Mouse (Mus musculus): ENCODE data around the gene Spock1. TPM values are rescaled to one million over a fixed set of nuclear protein-coding genes. Genes with fewer than 3 reads are reported as not detected.

Gene Spock1
- polyA plus RNA-seq, 1 experiment from 2014 or later = 3.3 TPM

- H3K36me3 ChIP-seq = no peaks in the 10 kb centered on the region
- 73% methylated on average over 12 of the region's 12 CpGs for WGBS
- no peak for ATAC-seq (ENCODE audit: insufficient number of reproducible peaks, low FRiP score, low TSS enrichment, low read depth)
These were observed 265.1 kb downstream of the Spock1 start for GRCm38 (mm10) chr13:57643036-57643435.

GRCm38 (mm10) chr13:57641649-57642048 is 266.5 kb downstream of the Spock1 start:
- Histone ChIP-seq H3K4me3 (no peak overlapping the region), H3K27ac (no peak overlapping the region), H3K27me3 (no peaks in the 10 kb centered on the region), H3K36me3 (no peaks in the 10 kb centered on the region), H3K4me2 (no peak overlapping the region), H3K9me3 (no peaks in the 10 kb centered on the region), H3K9ac (no peak overlapping the region), H3K4me1 (no peaks in the 10 kb centered on the region)
- WGBS = 90% methylated on average over 4 of the region's 4 CpGs
- no peak for ATAC-seq (ENCODE audit: insufficient number of reproducible peaks, low FRiP score, low TSS enrichment, low read depth)

More at GRCm38 (mm10) chr13:57643036-57643435, 265.1 kb downstream of the Spock1 start:
- no peak overlapping the region for H3K27ac ChIP-seq
- no peaks in the 10 kb centered on the region for H3K27me3 ChIP-seq
- H3K9me3 ChIP-seq = no peaks in the 10 kb centered on the region
- H3K4me1 ChIP-seq = no peaks in the 10 kb centered on the region
- H3K9ac ChIP-seq = no peak overlapping the region
- H3K4me3 ChIP-seq = no peak overlapping the region
- H3K4me2 ChIP-seq = no peak overlapping the region

GRCm38 (mm10) chr13:57640968-57641367 is 267.2 kb downstream of the Spock1 start:
- no peak overlapping the region for H3K4me3 ChIP-seq

GRCm38 (mm10) chr13:57638820-57639219 is 269.3 kb downstream of the Spock1 start:
- WGBS = 70% methylated on average over 5 of the region's 5 CpGs
- ATAC-seq (ENCODE audit: insufficient number of reproducible peaks, low FRiP score, low TSS enrichment, low read depth) = no peak
- no peak overlapping the region for H3K9ac ChIP-seq

More at GRCm38 (mm10) chr13:57640968-57641367, 267.2 kb downstream of the Spock1 start:
- no peaks in the 10 kb centered on the region for H3K4me1 ChIP-seq
- no peak overlapping the region for H3K4me2 ChIP-seq
- WGBS = 82% methylated on average over 2 of the region's 2 CpGs
- H3K9ac ChIP-seq = no peak overlapping the region
- H3K27ac ChIP-seq = no peak overlapping the region
- no peaks in the 10 kb centered on the region for H3K27me3 ChIP-seq
- no peak for ATAC-seq (ENCODE audit: insufficient number of reproducible peaks, low FRiP score, low TSS enrichment, low read depth)
- no peaks in the 10 kb centered on the region for H3K36me3 ChIP-seq
- H3K9me3 ChIP-seq = no peaks in the 10 kb centered on the region

GRCm38 (mm10) chr13:57637606-57638132 is 270.5 kb downstream of the Spock1 start:
- Histone ChIP-seq H3K27me3 (no peaks in the 10 kb centered on the region), H3K4me2 (no peak overlapping the region), H3K9me3 (no peaks in the 10 kb centered on the region), H3K4me3 (no peak overlapping the region), H3K9ac (no peak overlapping the region), H3K36me3 (no peaks in the 10 kb centered on the region), H3K4me1 (no peaks in the 10 kb centered on the region), H3K27ac (no peak overlapping the region)
- ATAC-seq (ENCODE audit: insufficient number of reproducible peaks, low FRiP score, low TSS enrichment, low read depth) = no peak
- 91% methylated on average over 15 of the region's 15 CpGs for WGBS

More at GRCm38 (mm10) chr13:57638820-57639219, 269.3 kb downstream of the Spock1 start:
- Histone ChIP-seq H3K4me2 (no peak overlapping the region), H3K9me3 (no peaks in the 10 kb centered on the region), H3K4me3 (no peak overlapping the region), H3K27ac (no peak overlapping the region), H3K27me3 (no peaks in the 10 kb centered on the region), H3K4me1 (no peaks in the 10 kb centered on the region), H3K36me3 (no peaks in the 10 kb centered on the region)

GRCm38 (mm10) chr13:57637080-57637572 is 271.0 kb downstream of the Spock1 start:
- H3K9ac ChIP-seq = no peak overlapping the region
- no peaks in the 10 kb centered on the region for H3K4me1 ChIP-seq
- H3K4me2 ChIP-seq = no peak overlapping the region
- H3K36me3 ChIP-seq = no peaks in the 10 kb centered on the region
- H3K27ac ChIP-seq = no peak overlapping the region
- no peak for ATAC-seq (ENCODE audit: insufficient number of reproducible peaks, low FRiP score, low TSS enrichment, low read depth)
- 87% methylated on average over 10 of the region's 10 CpGs for WGBS
- no peaks in the 10 kb centered on the region for H3K9me3 ChIP-seq
- H3K4me3 ChIP-seq = no peak overlapping the region
- no peaks in the 10 kb centered on the region for H3K27me3 ChIP-seq

- H3K27ac ChIP-seq = no peak overlapping the region
- WGBS = 71% methylated on average over 10 of the region's 10 CpGs
- no peak overlapping the region for H3K4me2 ChIP-seq
- no peaks in the 10 kb centered on the region for H3K4me1 ChIP-seq
- H3K9me3 ChIP-seq = no peaks in the 10 kb centered on the region
- H3K27me3 ChIP-seq = no peaks in the 10 kb centered on the region
- H3K9ac ChIP-seq = no peak overlapping the region
- ATAC-seq (ENCODE audit: insufficient number of reproducible peaks, low FRiP score, low TSS enrichment, low read depth) = no peak
- no peaks in the 10 kb centered on the region for H3K36me3 ChIP-seq
- no peak overlapping the region for H3K4me3 ChIP-seq
These were observed 271.7 kb downstream of the Spock1 start for GRCm38 (mm10) chr13:57636196-57637015.

- WGBS = 82% methylated on average over 4 of the region's 4 CpGs
These were observed 277.6 kb downstream of the Spock1 start for GRCm38 (mm10) chr13:57630532-57630931.

GRCm38 (mm10) chr13:57628218-57628617 is 279.9 kb downstream of the Spock1 start:
- H3K27ac ChIP-seq = no peak overlapping the region
- ATAC-seq (ENCODE audit: insufficient number of reproducible peaks, low FRiP score, low TSS enrichment, low read depth) = no peak
- 77% methylated on average over 8 of the region's 8 CpGs for WGBS

More at GRCm38 (mm10) chr13:57630532-57630931, 277.6 kb downstream of the Spock1 start:
- Histone ChIP-seq H3K4me1 (no peaks in the 10 kb centered on the region), H3K9me3 (no peaks in the 10 kb centered on the region), H3K4me2 (no peak overlapping the region), H3K4me3 (no peak overlapping the region), H3K27me3 (no peaks in the 10 kb centered on the region), H3K9ac (no peak overlapping the region), H3K36me3 (no peaks in the 10 kb centered on the region), H3K27ac (no peak overlapping the region)
- ATAC-seq (ENCODE audit: insufficient number of reproducible peaks, low FRiP score, low TSS enrichment, low read depth) = no peak

GRCm38 (mm10) chr13:57626434-57626833 is 281.7 kb downstream of the Spock1 start:
- no peak for ATAC-seq (ENCODE audit: insufficient number of reproducible peaks, low FRiP score, low TSS enrichment, low read depth)
- no peaks in the 10 kb centered on the region for H3K9me3 ChIP-seq
- H3K4me3 ChIP-seq = no peak overlapping the region
- no peak overlapping the region for H3K9ac ChIP-seq
- H3K4me2 ChIP-seq = no peak overlapping the region
- H3K36me3 ChIP-seq = no peaks in the 10 kb centered on the region
- WGBS = 55% methylated on average over 9 of the region's 9 CpGs
- H3K27ac ChIP-seq = no peak overlapping the region
- H3K27me3 ChIP-seq = no peaks in the 10 kb centered on the region
- no peaks in the 10 kb centered on the region for H3K4me1 ChIP-seq

More at GRCm38 (mm10) chr13:57628218-57628617, 279.9 kb downstream of the Spock1 start:
- no peak overlapping the region for H3K4me2 ChIP-seq
- no peaks in the 10 kb centered on the region for H3K4me1 ChIP-seq
- no peaks in the 10 kb centered on the region for H3K9me3 ChIP-seq
- H3K4me3 ChIP-seq = no peak overlapping the region
- H3K36me3 ChIP-seq = no peaks in the 10 kb centered on the region
- no peaks in the 10 kb centered on the region for H3K27me3 ChIP-seq
- H3K9ac ChIP-seq = no peak overlapping the region

GRCm38 (mm10) chr13:57623909-57624481 is 284.1 kb downstream of the Spock1 start:
- no peak for ATAC-seq (ENCODE audit: insufficient number of reproducible peaks, low FRiP score, low TSS enrichment, low read depth)
- WGBS = 72% methylated on average over 7 of the region's 7 CpGs
- 0 out of 2 replicates have a peak, but pooled peaks cover 3% of the 10 kb centered on the region for H3K27me3 ChIP-seq
- no peak overlapping the region for H3K4me3 ChIP-seq
- H3K4me1 ChIP-seq = no peaks in the 10 kb centered on the region
- H3K9me3 ChIP-seq = no peaks in the 10 kb centered on the region
- no peaks in the 10 kb centered on the region for H3K36me3 ChIP-seq
- no peak overlapping the region for H3K4me2 ChIP-seq
- no peak overlapping the region for H3K27ac ChIP-seq
- H3K9ac ChIP-seq = no peak overlapping the region
